Mouse (Mus musculus): ENCODE measurements around the gene Mgat4b. TPM values are rescaled to one million over a fixed set of nuclear protein-coding genes. Genes with fewer than 3 reads are reported as not detected.
"Not testable (repeated sequence)": the region's sequence is repeated elsewhere in the genome, so short reads cannot be mapped to it uniquely, and the experiment has no call there.

Gene Mgat4b
- polyA plus RNA-seq (2014; fragmentation: Nextera tagmentation; extraction: Ambion mirVana) = 24.2 and 30.9 TPM in 2 replicates

DNA sequence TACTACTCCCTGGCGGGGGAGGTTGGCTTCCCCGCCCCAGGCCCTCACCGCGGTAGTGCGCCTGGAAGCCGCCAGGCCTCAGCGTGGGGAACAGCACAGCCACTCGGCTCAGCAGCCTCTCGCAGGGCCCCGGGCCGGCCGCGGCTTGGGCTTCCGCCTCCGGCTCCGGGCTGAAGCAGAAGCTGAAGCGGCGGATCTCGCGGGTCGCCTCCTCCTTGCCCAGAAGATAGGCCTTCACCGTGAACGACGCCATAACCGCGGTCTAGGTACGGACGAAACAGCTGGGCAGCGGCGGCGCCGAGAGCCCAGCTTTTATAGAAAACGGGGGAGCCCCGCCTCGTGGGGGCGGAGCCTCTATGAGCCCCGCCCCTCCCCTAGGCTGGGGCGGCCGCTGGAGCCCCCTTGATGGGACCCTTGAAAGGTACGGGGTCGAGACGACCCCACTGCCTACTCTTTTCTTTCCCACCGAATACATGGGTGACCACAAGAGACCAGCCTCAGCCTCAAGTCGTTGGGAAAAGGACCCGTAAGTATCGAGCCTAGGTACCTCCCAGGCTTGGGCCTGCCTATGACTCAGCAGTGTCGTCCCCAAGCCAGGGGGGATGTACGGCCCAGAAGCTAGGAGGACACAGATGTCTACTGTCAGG, at the start of gene Mgat4b, which contains the start of gene Sqstm1:
Gene Mgat4b, plus strand, starts transcription at position 386 of the 647 bp plus-strand sequence.
Gene Sqstm1, minus strand, starts transcription at position 323 of the 647 bp plus-strand sequence.
- H3K4me1 ChIP-seq (replicated peaks; ENCODE audit: control insufficient read depth, insufficient read depth, low read length) = peaks cover 3% of the 10 kb centered on the region; the same call in 1 of the 2 replicates
- H3K27me3 ChIP-seq (ENCODE audit: control insufficient read depth, insufficient read depth, low read length) = no peaks in the 10 kb centered on the region
- peak; percentile 86 for DNase-seq (ENCODE audit: low spot score)
- H3K9me3 ChIP-seq (ENCODE audit: control insufficient read depth, low read length) = no peaks in the 10 kb centered on the region
- ATAC-seq (replicated peaks; ENCODE audit: low FRiP score) = peak; percentile 76
- H3K4me2 ChIP-seq (ENCODE audit: low read depth, low read length, severe bottlenecking) = peak within 1 kb of the TSS; percentile 63
- 2% methylated on average over 48 of the region's 48 CpGs for WGBS
- peak within 1 kb of the TSS; percentile 72 for H3K4me3 ChIP-seq (ENCODE audit: low read depth, low read length)
- peaks cover 11% of the 10 kb centered on the region; the same call in 1 of the 2 replicates for H3K36me3 ChIP-seq (ENCODE audit: control insufficient read depth, insufficient read depth, low read length)
- H3K27ac ChIP-seq (ENCODE audit: low read depth, low read length) = peak within 1 kb of the TSS; percentile 79
- peak within 1 kb of the TSS; percentile 79 for H3K9ac ChIP-seq (ENCODE audit: low read length)

DNA sequence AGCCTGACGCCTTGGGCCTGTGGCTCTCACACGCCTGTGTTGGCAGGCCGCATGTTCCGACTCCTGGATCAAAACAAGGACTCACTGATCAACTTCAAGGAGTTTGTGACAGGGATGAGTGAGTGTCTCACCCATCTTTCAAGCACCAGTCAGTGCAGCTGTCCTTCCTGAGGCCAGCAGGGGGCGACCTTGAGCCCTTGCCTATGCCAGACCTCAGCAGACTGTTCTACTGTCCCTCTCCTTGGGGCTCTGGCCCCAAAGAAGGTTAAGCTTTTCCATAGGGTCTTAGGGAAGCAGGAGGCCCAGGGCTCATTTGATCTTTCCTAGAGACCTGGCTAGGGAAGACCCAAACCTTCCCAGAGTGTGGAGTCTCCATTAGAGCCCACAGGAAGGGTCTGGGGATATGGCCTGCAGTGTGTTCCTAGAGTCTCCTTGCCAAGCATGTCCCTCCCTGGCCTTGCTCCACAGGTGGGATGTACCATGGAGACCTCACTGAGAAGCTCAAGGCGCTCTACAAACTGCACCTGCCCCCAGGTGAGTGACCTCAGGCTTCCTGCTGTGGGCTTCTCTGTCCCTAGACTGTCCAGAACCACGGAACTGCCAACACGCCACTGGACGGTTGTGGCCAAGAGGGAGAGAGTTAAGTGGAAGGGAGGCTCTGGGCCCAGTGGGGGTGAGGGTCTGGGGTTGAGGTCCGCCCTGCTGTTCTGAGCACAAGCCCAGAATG, 48.9 kb upstream of the Mgat4b start:
- H3K36me3 ChIP-seq (ENCODE audit: control insufficient read depth, insufficient read depth, low read length) = peaks cover 1% of the 10 kb centered on the region; the same call in 1 of the 2 replicates
- H3K4me1 ChIP-seq (replicated peaks; ENCODE audit: control insufficient read depth, insufficient read depth, low read length) = no peaks in the 10 kb centered on the region
- no peak overlapping the region for H3K4me2 ChIP-seq (ENCODE audit: low read depth, low read length, severe bottlenecking)
- WGBS = 68% methylated on average over 10 of the region's 10 CpGs
- DNase-seq (ENCODE audit: low spot score) = peak; percentile 82
- ATAC-seq (replicated peaks; ENCODE audit: low FRiP score) = 0 out of 2 replicates have a peak, but pooled peaks have one; percentile 36
- no peak overlapping the region for H3K4me3 ChIP-seq (ENCODE audit: low read depth, low read length)
- no peaks in the 10 kb centered on the region for H3K27me3 ChIP-seq (ENCODE audit: control insufficient read depth, insufficient read depth, low read length)
- no peak overlapping the region for H3K9ac ChIP-seq (ENCODE audit: low read length)
- H3K9me3 ChIP-seq (ENCODE audit: control insufficient read depth, low read length) = no peaks in the 10 kb centered on the region
- H3K27ac ChIP-seq (ENCODE audit: low read depth, low read length) = no peak overlapping the region

DNA sequence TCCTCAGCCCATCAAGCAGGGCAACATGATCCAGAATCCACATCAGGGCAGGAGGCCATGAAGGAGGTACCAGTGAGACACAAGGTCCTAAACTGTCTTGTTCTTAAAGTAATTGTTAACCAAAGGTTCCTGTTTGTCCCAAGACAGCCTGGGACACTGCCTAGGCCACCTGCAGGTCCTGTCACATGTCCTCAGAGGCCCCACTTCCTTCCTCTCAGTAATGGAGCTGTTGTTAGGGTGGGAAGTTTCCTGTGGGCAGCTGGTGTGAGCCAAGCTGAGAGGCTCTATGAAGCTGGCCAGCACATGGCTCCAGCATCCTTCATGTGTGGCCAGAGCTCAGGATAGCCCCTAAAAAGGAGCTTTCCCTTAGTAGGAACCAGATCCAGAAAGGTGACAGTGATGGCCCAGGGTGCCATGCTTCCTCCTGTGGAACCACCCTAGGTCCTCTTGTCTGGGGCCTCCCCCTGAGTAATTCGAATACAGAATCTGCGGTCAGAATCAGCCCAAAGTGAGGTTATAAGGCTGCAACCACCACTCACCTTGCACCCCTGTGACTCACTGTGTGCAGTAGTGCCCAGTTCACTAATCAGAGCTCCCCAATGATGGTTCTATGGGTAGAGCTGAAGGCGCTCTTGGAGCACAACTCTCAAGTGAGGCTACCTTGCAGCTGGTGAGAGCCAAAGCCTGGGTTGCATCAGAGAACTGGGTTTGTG, 48.2 kb upstream of the Mgat4b start:
- H3K4me3 ChIP-seq (ENCODE audit: low read depth, low read length) = no peak overlapping the region
- H3K9me3 ChIP-seq (ENCODE audit: control insufficient read depth, low read length) = no peaks in the 10 kb centered on the region
- no peak overlapping the region for H3K9ac ChIP-seq (ENCODE audit: low read length)
- H3K27me3 ChIP-seq (ENCODE audit: control insufficient read depth, insufficient read depth, low read length) = no peaks in the 10 kb centered on the region
- no peak overlapping the region for H3K27ac ChIP-seq (ENCODE audit: low read depth, low read length)
- H3K4me1 ChIP-seq (replicated peaks; ENCODE audit: control insufficient read depth, insufficient read depth, low read length) = no peaks in the 10 kb centered on the region
- no peak overlapping the region for H3K4me2 ChIP-seq (ENCODE audit: low read depth, low read length, severe bottlenecking)
- WGBS = 95% methylated on average over 3 of the region's 3 CpGs
- ATAC-seq (replicated peaks; ENCODE audit: low FRiP score) (no peak), DNase-seq (ENCODE audit: low spot score) (no peak)
- H3K36me3 ChIP-seq (ENCODE audit: control insufficient read depth, insufficient read depth, low read length) = no peaks in the 10 kb centered on the region

DNA sequence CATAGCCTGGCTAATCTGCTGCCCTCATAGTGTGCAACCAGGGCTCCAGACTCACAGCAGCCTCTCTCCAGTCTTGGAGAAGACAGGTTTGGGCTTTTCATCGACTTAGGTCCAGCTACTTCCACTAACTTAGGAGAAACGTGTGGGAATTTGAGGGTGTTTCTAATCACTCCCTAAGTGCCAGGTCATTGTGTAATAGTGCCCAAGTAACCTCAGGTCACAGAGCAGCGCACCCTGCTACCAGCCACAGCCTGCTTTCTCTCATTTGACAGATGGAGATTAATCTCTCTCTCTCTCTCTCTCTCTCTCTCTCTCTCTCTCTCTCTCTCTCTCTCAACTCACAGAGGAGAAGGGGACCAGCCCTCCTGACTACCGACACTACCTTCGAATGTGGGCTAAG, 42.3 kb upstream of the Mgat4b start:
- no peak overlapping the region for H3K9ac ChIP-seq (ENCODE audit: low read length)
- no peak overlapping the region for H3K27ac ChIP-seq (ENCODE audit: low read depth, low read length)
- WGBS = 91% methylated on average over 5 of the region's 5 CpGs
- H3K36me3 ChIP-seq (ENCODE audit: control insufficient read depth, insufficient read depth, low read length) = no peaks in the 10 kb centered on the region
- H3K9me3 ChIP-seq (ENCODE audit: control insufficient read depth, low read length) = no peaks in the 10 kb centered on the region
- H3K4me3 ChIP-seq (ENCODE audit: low read depth, low read length) = no peak overlapping the region
- no peaks in the 10 kb centered on the region for H3K27me3 ChIP-seq (ENCODE audit: control insufficient read depth, insufficient read depth, low read length)
- no peak for ATAC-seq (replicated peaks; ENCODE audit: low FRiP score)
- H3K4me1 ChIP-seq (replicated peaks; ENCODE audit: control insufficient read depth, insufficient read depth, low read length) = no peaks in the 10 kb centered on the region
- H3K4me2 ChIP-seq (ENCODE audit: low read depth, low read length, severe bottlenecking) = no peak overlapping the region
- DNase-seq (ENCODE audit: low spot score) = no peak

DNA sequence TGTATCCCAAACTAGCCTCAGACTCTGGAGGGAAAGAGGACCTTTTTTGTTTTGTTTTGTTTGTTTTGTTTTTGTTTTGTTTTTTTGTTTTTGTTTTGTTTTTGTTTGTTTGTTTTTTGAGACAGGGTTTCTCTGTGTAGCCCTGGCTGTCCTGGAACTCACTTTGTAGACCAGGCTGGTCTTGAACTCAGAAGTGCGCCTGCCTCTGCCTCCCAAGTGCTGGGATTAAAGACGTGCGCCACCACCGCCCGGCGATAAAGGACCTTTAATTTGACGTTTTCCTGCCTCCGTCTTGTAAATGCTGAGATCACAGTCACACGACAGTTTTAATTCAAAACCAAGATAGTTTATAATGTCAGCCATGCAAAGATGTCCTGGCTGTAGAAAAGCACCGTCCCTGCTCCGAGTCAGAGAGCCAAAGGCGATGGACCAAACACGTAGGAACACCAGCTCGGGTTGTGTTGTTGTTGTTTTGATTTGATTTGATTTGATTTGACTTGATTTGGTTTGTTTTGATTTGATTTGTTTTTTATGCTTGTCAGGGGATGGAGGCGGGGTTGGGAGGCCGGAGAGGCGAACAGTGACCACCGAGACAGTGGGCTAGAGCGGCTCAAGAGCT, 36.5 kb upstream of the Mgat4b start, which contains the start of gene Mrnip:
Gene Mrnip, plus strand, starts transcription at position 334 of the 619 bp plus-strand sequence.
- Histone ChIP-seq H3K4me2 (ENCODE audit: low read depth, low read length, severe bottlenecking) (peak within 1 kb of the TSS; percentile 77), H3K4me3 (ENCODE audit: low read depth, low read length) (peak within 1 kb of the TSS; percentile 67), H3K9ac (ENCODE audit: low read length) (peak within 1 kb of the TSS; percentile 74), H3K27ac (ENCODE audit: low read depth, low read length) (peak within 1 kb of the TSS; percentile 41)
- not testable (repeated sequence) for H3K4me1 ChIP-seq (replicated peaks; ENCODE audit: control insufficient read depth, insufficient read depth, low read length); H3K27me3 ChIP-seq (ENCODE audit: control insufficient read depth, insufficient read depth, low read length); H3K9me3 ChIP-seq (ENCODE audit: control insufficient read depth, low read length); DNase-seq (ENCODE audit: low spot score); H3K36me3 ChIP-seq (ENCODE audit: control insufficient read depth, insufficient read depth, low read length)
- ATAC-seq (replicated peaks; ENCODE audit: low FRiP score) = 0 out of 2 replicates have a peak, but pooled peaks have one; percentile 17
- 5% methylated on average over 19 of the region's 19 CpGs for WGBS

DNA sequence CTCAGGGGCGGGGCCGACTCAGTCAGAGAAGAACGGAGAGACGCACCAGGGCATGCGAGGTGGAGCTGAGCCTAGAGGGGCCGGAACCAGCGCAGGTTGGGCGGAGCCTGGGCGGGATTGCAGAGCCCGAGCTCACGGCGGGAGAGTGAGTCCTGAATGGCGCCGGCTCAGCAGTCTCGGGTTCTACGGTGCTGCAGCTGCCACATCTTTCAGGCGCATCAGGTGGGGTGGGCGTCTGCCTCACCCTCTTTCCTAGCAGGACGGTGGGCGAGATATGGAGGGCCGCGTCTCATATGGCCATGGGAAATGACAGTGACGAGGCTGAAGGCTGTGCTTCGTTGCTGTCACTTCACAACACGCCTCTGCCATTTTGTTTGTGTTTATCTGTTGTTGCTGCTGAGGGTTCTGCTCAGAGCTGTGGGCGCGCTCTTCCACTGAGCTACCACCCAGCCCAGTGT, 35.9 kb upstream of the Mgat4b start:
- H3K27me3 ChIP-seq (ENCODE audit: control insufficient read depth, insufficient read depth, low read length) = no peaks in the 10 kb centered on the region
- peak overlapping the region; percentile 41 for H3K27ac ChIP-seq (ENCODE audit: low read depth, low read length)
- H3K4me3 ChIP-seq (ENCODE audit: low read depth, low read length) = peak overlapping the region; percentile 67
- H3K4me2 ChIP-seq (ENCODE audit: low read depth, low read length, severe bottlenecking) = peak overlapping the region; percentile 77
- ATAC-seq (replicated peaks; ENCODE audit: low FRiP score) (peak; percentile 98), DNase-seq (ENCODE audit: low spot score) (peak; percentile 99)
- 1% methylated on average over 27 of the region's 27 CpGs for WGBS
- H3K36me3 ChIP-seq (ENCODE audit: control insufficient read depth, insufficient read depth, low read length) = no peaks in the 10 kb centered on the region; the same call in 1 of the 2 replicates
- no peaks in the 10 kb centered on the region for H3K9me3 ChIP-seq (ENCODE audit: control insufficient read depth, low read length)
- H3K9ac ChIP-seq (ENCODE audit: low read length) = peak overlapping the region; percentile 74
- H3K4me1 ChIP-seq (replicated peaks; ENCODE audit: control insufficient read depth, insufficient read depth, low read length) = 0 out of 2 replicates have a peak, but pooled peaks cover 2% of the 10 kb centered on the region

DNA sequence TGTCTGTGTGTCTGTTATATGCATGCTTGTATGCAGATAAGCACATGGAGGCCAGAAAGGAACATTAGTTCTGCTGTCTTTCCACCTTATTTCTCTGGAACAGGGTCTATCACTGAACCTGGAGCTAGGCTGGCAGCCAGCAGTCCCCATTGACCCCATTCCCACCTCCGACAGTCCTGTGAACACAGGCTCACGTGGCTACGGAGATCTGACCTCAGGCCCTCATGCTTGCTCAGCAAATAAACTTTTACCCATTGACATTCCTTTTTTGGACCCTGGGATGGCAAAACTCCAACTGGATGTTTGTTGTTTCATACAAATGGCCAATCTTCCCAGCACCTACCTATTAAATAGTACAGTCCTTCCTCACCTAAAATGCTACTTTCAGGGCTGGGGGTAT, 34.3 kb upstream of the Mgat4b start:
- Histone ChIP-seq H3K4me2 (ENCODE audit: low read depth, low read length, severe bottlenecking) (no peak overlapping the region), H3K27me3 (ENCODE audit: control insufficient read depth, insufficient read depth, low read length) (no peaks in the 10 kb centered on the region), H3K36me3 (ENCODE audit: control insufficient read depth, insufficient read depth, low read length) (no peaks in the 10 kb centered on the region; the same call in 1 of the 2 replicates), H3K4me1 (replicated peaks; ENCODE audit: control insufficient read depth, insufficient read depth, low read length) (0 out of 2 replicates have a peak, but pooled peaks cover 2% of the 10 kb centered on the region), H3K27ac (ENCODE audit: low read depth, low read length) (no peak overlapping the region), H3K9me3 (ENCODE audit: control insufficient read depth, low read length) (no peaks in the 10 kb centered on the region), H3K9ac (ENCODE audit: low read length) (no peak overlapping the region), H3K4me3 (ENCODE audit: low read depth, low read length) (no peak overlapping the region)
- DNase-seq (ENCODE audit: low spot score) (no peak), ATAC-seq (replicated peaks; ENCODE audit: low FRiP score) (no peak)
- WGBS = 91% methylated on average over 3 of the region's 3 CpGs

DNA sequence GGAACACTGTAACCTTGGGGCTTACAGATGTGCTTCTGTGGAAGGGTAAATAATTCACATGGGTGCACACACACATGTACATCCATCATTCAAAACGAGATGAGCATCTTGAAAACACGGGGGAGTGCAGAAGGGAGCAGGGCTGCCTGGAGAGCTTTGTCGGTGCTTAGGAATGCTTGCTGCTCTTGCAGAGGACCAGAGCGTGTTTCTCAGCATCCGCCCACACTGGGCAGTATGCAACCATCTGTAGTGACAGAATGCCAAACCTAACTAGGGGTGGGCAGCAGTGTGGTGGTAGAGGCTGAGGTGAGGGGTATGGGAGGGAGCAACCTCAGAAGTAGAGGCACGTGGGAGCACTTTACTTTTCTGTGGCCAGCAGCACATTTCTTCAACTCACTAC, 33.6 kb upstream of the Mgat4b start:
- H3K4me3 ChIP-seq (ENCODE audit: low read depth, low read length) = no peak overlapping the region
- H3K9me3 ChIP-seq (ENCODE audit: control insufficient read depth, low read length) = no peaks in the 10 kb centered on the region
- no peak for ATAC-seq (replicated peaks; ENCODE audit: low FRiP score)
- WGBS = 83% methylated on average over 6 of the region's 6 CpGs
- H3K27me3 ChIP-seq (ENCODE audit: control insufficient read depth, insufficient read depth, low read length) = no peaks in the 10 kb centered on the region
- no peak for DNase-seq (ENCODE audit: low spot score)
- 0 out of 2 replicates have a peak, but pooled peaks cover 2% of the 10 kb centered on the region for H3K4me1 ChIP-seq (replicated peaks; ENCODE audit: control insufficient read depth, insufficient read depth, low read length)
- no peak overlapping the region for H3K9ac ChIP-seq (ENCODE audit: low read length)
- H3K4me2 ChIP-seq (ENCODE audit: low read depth, low read length, severe bottlenecking) = no peak overlapping the region
- no peak overlapping the region for H3K27ac ChIP-seq (ENCODE audit: low read depth, low read length)
- no peaks in the 10 kb centered on the region; the same call in 1 of the 2 replicates for H3K36me3 ChIP-seq (ENCODE audit: control insufficient read depth, insufficient read depth, low read length)

All from forebrain, embryonic 11.5 days (tissue).